Mouse (Mus musculus): ENCODE results near the gene Abcc5. TPM values are rescaled to one million over a fixed set of nuclear protein-coding genes. Genes with fewer than 3 reads are reported as not detected.

Gene Abcc5
- polyA plus RNA-seq, 1 experiment, result 89.5 TPM

GRCm38 (mm10) chr16:20391753-20392152, 34.4 kb downstream of the Abcc5 start:
- Histone ChIP-seq H3K9ac (ENCODE audit: low read depth, poor library complexity, severe bottlenecking) (no peak overlapping the region), H3K36me3 (ENCODE audit: control insufficient read depth, insufficient read depth, low read length, poor library complexity, severe bottlenecking) (0 out of 2 replicates have a peak, but pooled peaks cover 3% of the 10 kb centered on the region), H3K4me3 (ENCODE audit: low read depth, low read length) (no peak overlapping the region), H3K27me3 (ENCODE audit: control insufficient read depth, insufficient read depth, low read length, poor library complexity, severe bottlenecking) (no peaks in the 10 kb centered on the region), H3K4me1 (ENCODE audit: control insufficient read depth, insufficient read depth, low read length) (peaks cover 2% of the 10 kb centered on the region), H3K27ac (ENCODE audit: insufficient read depth, low read length) (no peak overlapping the region), H3K9me3 (replicated peaks; ENCODE audit: control insufficient read depth, insufficient read depth, low read length, poor library complexity, severe bottlenecking) (no peaks in the 10 kb centered on the region)
- no peak for TF ChIP-seq EP300 (IDR thresholded peaks at IDR 0.05; ENCODE audit: insufficient read depth, low read depth, low read length)
- TF ChIP-seq CTCF (IDR thresholded peaks at IDR 0.05; ENCODE audit: low read depth, low read length), result no peak
- TF ChIP-seq POLR2A (IDR thresholded peaks at IDR 0.05; ENCODE audit: insufficient read depth, low read length), result no peak

DNA sequence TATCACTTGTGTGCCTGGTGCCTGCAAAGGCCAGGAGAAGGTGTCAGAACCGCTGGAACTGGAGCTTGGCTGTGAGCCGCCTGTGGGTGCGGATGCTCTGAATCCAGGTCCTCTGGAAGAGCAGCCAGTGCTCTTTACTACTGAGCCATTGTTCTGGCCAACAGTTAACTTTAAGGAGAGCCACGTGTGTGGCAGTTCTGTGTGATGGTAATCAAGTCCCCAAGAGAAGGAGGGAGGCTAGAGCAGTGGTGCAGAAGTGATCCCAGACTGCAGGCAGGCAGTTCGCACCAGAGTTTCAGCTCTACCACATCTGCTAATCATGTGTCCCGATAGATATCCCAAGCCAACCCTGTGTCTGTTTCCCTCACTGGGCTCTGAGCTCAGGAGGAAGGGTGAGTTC, 36.0 kb downstream of the Abcc5 start:
- 0 out of 2 replicates have a peak overlapping the region, but pooled peaks have one; percentile 30 for H3K27ac ChIP-seq (ENCODE audit: insufficient read depth, low read length)
- H3K9ac ChIP-seq (ENCODE audit: low read depth, poor library complexity, severe bottlenecking), result no peak overlapping the region
- H3K4me3 ChIP-seq (ENCODE audit: low read depth, low read length), result 0 out of 2 replicates have a peak overlapping the region, but pooled peaks have one; percentile 5
- H3K27me3 ChIP-seq (ENCODE audit: control insufficient read depth, insufficient read depth, low read length, poor library complexity, severe bottlenecking), result no peaks in the 10 kb centered on the region
- TF ChIP-seq EP300 (IDR thresholded peaks at IDR 0.05; ENCODE audit: insufficient read depth, low read depth, low read length) (0 out of 2 replicates have a peak, but pooled peaks have one; percentile 63), CTCF (IDR thresholded peaks at IDR 0.05; ENCODE audit: low read depth, low read length) (no peak), POLR2A (IDR thresholded peaks at IDR 0.05; ENCODE audit: insufficient read depth, low read length) (no peak)
- H3K36me3 ChIP-seq (ENCODE audit: control insufficient read depth, insufficient read depth, low read length, poor library complexity, severe bottlenecking), result 0 out of 2 replicates have a peak, but pooled peaks cover 3% of the 10 kb centered on the region
- peaks cover 2% of the 10 kb centered on the region for H3K4me1 ChIP-seq (ENCODE audit: control insufficient read depth, insufficient read depth, low read length)
- no peaks in the 10 kb centered on the region for H3K9me3 ChIP-seq (replicated peaks; ENCODE audit: control insufficient read depth, insufficient read depth, low read length, poor library complexity, severe bottlenecking)

- Histone ChIP-seq H3K4me3 (ENCODE audit: low read depth, low read length) (no peak overlapping the region), H3K9me3 (replicated peaks; ENCODE audit: control insufficient read depth, insufficient read depth, low read length, poor library complexity, severe bottlenecking) (no peaks in the 10 kb centered on the region), H3K4me1 (ENCODE audit: control insufficient read depth, insufficient read depth, low read length) (no peaks in the 10 kb centered on the region), H3K27ac (ENCODE audit: insufficient read depth, low read length) (no peak overlapping the region), H3K36me3 (ENCODE audit: control insufficient read depth, insufficient read depth, low read length, poor library complexity, severe bottlenecking) (peaks cover 5% of the 10 kb centered on the region; the same call in 1 of the 2 replicates), H3K27me3 (ENCODE audit: control insufficient read depth, insufficient read depth, low read length, poor library complexity, severe bottlenecking) (no peaks in the 10 kb centered on the region), H3K9ac (ENCODE audit: low read depth, poor library complexity, severe bottlenecking) (no peak overlapping the region)
- TF ChIP-seq EP300 (IDR thresholded peaks at IDR 0.05; ENCODE audit: insufficient read depth, low read depth, low read length), result no peak
- TF ChIP-seq POLR2A (IDR thresholded peaks at IDR 0.05; ENCODE audit: insufficient read depth, low read length), result no peak
- TF ChIP-seq CTCF (IDR thresholded peaks at IDR 0.05; ENCODE audit: low read depth, low read length), result no peak
Observed at GRCm38 (mm10) chr16:20381031-20381430, 45.2 kb downstream of the Abcc5 start.

- peaks cover 5% of the 10 kb centered on the region; the same call in 1 of the 2 replicates for H3K36me3 ChIP-seq (ENCODE audit: control insufficient read depth, insufficient read depth, low read length, poor library complexity, severe bottlenecking)
- H3K4me3 ChIP-seq (ENCODE audit: low read depth, low read length), result peak overlapping the region; percentile 43
- peak overlapping the region; percentile 51 for H3K27ac ChIP-seq (ENCODE audit: insufficient read depth, low read length)
- peak overlapping the region; percentile 35; the same call in 1 of the 2 replicates for H3K9ac ChIP-seq (ENCODE audit: low read depth, poor library complexity, severe bottlenecking)
- peaks cover 2% of the 10 kb centered on the region for H3K4me1 ChIP-seq (ENCODE audit: control insufficient read depth, insufficient read depth, low read length)
- no peaks in the 10 kb centered on the region for H3K9me3 ChIP-seq (replicated peaks; ENCODE audit: control insufficient read depth, insufficient read depth, low read length, poor library complexity, severe bottlenecking)
- TF ChIP-seq POLR2A (IDR thresholded peaks at IDR 0.05; ENCODE audit: insufficient read depth, low read length) (no peak), EP300 (IDR thresholded peaks at IDR 0.05; ENCODE audit: insufficient read depth, low read depth, low read length) (no peak), CTCF (IDR thresholded peaks at IDR 0.05; ENCODE audit: low read depth, low read length) (no peak)
- no peaks in the 10 kb centered on the region for H3K27me3 ChIP-seq (ENCODE audit: control insufficient read depth, insufficient read depth, low read length, poor library complexity, severe bottlenecking)
Observed at GRCm38 (mm10) chr16:20375341-20375740, 50.9 kb downstream of the Abcc5 start.

DNA sequence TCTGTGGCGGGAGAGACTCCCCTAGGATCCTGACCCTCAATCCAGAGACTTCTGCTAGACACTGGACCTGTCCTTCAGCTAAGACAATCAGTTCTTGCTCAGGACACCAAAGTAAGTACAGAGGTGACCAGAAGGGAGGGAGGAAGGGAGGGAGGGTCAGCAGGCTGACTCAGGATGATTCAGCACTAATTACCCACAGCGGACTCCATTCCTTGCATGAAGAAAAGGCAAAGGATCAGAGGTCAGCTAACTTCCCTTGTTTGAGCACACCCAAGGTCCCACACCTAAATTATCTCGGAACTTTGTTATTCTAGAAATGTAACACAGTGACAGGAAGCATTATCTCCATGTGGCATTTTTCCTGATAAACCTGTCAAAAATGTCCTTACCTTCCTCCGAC, 54.5 kb downstream of the Abcc5 start:
- Histone ChIP-seq H3K36me3 (ENCODE audit: control insufficient read depth, insufficient read depth, low read length, poor library complexity, severe bottlenecking) (peaks cover 7% of the 10 kb centered on the region; the same call in 1 of the 2 replicates), H3K27ac (ENCODE audit: insufficient read depth, low read length) (peak overlapping the region; percentile 92), H3K4me1 (ENCODE audit: control insufficient read depth, insufficient read depth, low read length) (peaks cover 2% of the 10 kb centered on the region), H3K9me3 (replicated peaks; ENCODE audit: control insufficient read depth, insufficient read depth, low read length, poor library complexity, severe bottlenecking) (no peaks in the 10 kb centered on the region), H3K4me3 (ENCODE audit: low read depth, low read length) (no peak overlapping the region; the same call in 1 of the 2 replicates), H3K27me3 (ENCODE audit: control insufficient read depth, insufficient read depth, low read length, poor library complexity, severe bottlenecking) (no peaks in the 10 kb centered on the region), H3K9ac (ENCODE audit: low read depth, poor library complexity, severe bottlenecking) (peak overlapping the region; percentile 38; the same call in 1 of the 2 replicates)
- no peak for TF ChIP-seq POLR2A (IDR thresholded peaks at IDR 0.05; ENCODE audit: insufficient read depth, low read length)
- peak; percentile 98 for TF ChIP-seq EP300 (IDR thresholded peaks at IDR 0.05; ENCODE audit: insufficient read depth, low read depth, low read length)

DNA sequence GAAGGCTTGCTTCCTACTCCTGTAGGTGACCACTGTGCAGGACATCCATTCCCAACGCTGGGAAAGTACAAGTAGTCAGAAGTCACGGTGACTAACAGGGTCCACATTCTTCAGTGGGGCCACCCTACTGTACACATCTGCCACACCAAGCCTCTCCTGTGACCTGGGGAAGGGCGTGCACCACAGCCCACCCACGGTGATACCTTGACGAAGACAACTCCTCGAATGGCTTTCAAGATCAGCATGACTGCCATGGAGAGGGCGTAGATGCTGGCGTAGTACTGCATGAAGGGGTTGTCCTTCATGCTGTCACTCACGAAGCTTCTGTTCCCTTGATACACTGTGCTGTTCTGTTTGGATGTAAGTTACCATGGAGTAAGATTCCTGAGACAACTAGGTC, 58.0 kb downstream of the Abcc5 start:
- Histone ChIP-seq H3K4me3 (ENCODE audit: low read depth, low read length) (no peak overlapping the region), H3K4me1 (ENCODE audit: control insufficient read depth, insufficient read depth, low read length) (peaks cover 2% of the 10 kb centered on the region), H3K9ac (ENCODE audit: low read depth, poor library complexity, severe bottlenecking) (no peak overlapping the region), H3K9me3 (replicated peaks; ENCODE audit: control insufficient read depth, insufficient read depth, low read length, poor library complexity, severe bottlenecking) (no peaks in the 10 kb centered on the region), H3K36me3 (ENCODE audit: control insufficient read depth, insufficient read depth, low read length, poor library complexity, severe bottlenecking) (peaks cover 23% of the 10 kb centered on the region; the same call in 1 of the 2 replicates), H3K27ac (ENCODE audit: insufficient read depth, low read length) (no peak overlapping the region), H3K27me3 (ENCODE audit: control insufficient read depth, insufficient read depth, low read length, poor library complexity, severe bottlenecking) (no peaks in the 10 kb centered on the region)
- TF ChIP-seq EP300 (IDR thresholded peaks at IDR 0.05; ENCODE audit: insufficient read depth, low read depth, low read length) (no peak), CTCF (IDR thresholded peaks at IDR 0.05; ENCODE audit: low read depth, low read length) (no peak), POLR2A (IDR thresholded peaks at IDR 0.05; ENCODE audit: insufficient read depth, low read length) (no peak)
